Mouse (Mus musculus): ENCODE results near the gene Madcam1. TPM values are rescaled to one million over a fixed set of nuclear protein-coding genes. Genes with fewer than 3 reads are reported as not detected.
A peak's percentile ranks its signal among the peaks of the same experiment; 100 is the strongest.

Gene Madcam1
- polyA plus RNA-seq, 1 experiment from 2014 or later, result 8.5 TPM

- no peak overlapping the region for H3K27ac ChIP-seq (replicated peaks; ENCODE audit: low read depth, low read length)
- H3K36me3 ChIP-seq (ENCODE audit: control insufficient read depth, insufficient read depth, low read length), result no peaks in the 10 kb centered on the region
- no peak overlapping the region for H3K9ac ChIP-seq (ENCODE audit: low read depth, low read length)
- peaks cover 4% of the 10 kb centered on the region; the same call in 1 of the 2 replicates for H3K4me1 ChIP-seq (ENCODE audit: control insufficient read depth, insufficient read depth, low read length)
- DNase-seq (ENCODE audit: low spot score) (no peak), ATAC-seq (ENCODE audit: low read depth) (no peak)
- H3K27me3 ChIP-seq (replicated peaks; ENCODE audit: control insufficient read depth, insufficient read depth, low read length), result no peaks in the 10 kb centered on the region
- H3K9me3 ChIP-seq (ENCODE audit: control insufficient read depth, low read length), result no peaks in the 10 kb centered on the region
- H3K4me2 ChIP-seq (ENCODE audit: low read depth, low read length), result no peak overlapping the region
- H3K4me3 ChIP-seq (ENCODE audit: low read depth, low read length), result no peak overlapping the region
- whole genome bisulfite sequencing, result 75% methylated on average over 17 of the region's 17 CpGs
Measured at GRCm38 (mm10) chr10:79633006-79633777, 31.2 kb upstream of the Madcam1 start.

DNA sequence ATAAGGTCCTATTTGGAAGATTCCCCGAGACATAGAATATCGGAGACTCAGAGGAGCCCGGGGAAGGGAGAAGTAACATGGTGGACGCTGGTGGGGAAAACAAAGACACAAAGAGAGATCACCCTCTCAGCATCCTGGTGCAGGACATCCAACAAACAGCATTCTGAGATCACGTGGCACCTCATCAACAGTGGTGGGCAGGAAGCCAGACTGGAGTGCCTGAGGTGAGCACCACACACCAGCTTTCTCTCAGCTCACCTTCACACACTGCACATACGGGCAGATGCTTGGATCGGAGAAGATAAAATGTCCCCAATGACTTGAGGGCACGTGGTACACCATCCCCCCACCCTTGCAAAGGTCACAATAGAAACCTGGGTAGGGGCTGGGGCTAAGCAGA lies 28.1 kb upstream of the Madcam1 start:
- DNase-seq (ENCODE audit: low spot score) (no peak), ATAC-seq (ENCODE audit: low read depth) (no peak)
- H3K4me2 ChIP-seq (ENCODE audit: low read depth, low read length), result peak overlapping the region; percentile 91
- 0 out of 2 replicates have a peak overlapping the region, but pooled peaks have one; percentile 84 for H3K9ac ChIP-seq (ENCODE audit: low read depth, low read length)
- 0 out of 2 replicates have a peak overlapping the region, but pooled peaks have one; percentile 73 for H3K4me3 ChIP-seq (ENCODE audit: low read depth, low read length)
- no peaks in the 10 kb centered on the region for H3K9me3 ChIP-seq (ENCODE audit: control insufficient read depth, low read length)
- peaks cover 16% of the 10 kb centered on the region; the same call in 1 of the 2 replicates for H3K4me1 ChIP-seq (ENCODE audit: control insufficient read depth, insufficient read depth, low read length)
- no peak overlapping the region for H3K27ac ChIP-seq (replicated peaks; ENCODE audit: low read depth, low read length)
- WGBS, result 81% methylated on average over 8 of the region's 8 CpGs
- no peaks in the 10 kb centered on the region for H3K27me3 ChIP-seq (replicated peaks; ENCODE audit: control insufficient read depth, insufficient read depth, low read length)
- no peaks in the 10 kb centered on the region for H3K36me3 ChIP-seq (ENCODE audit: control insufficient read depth, insufficient read depth, low read length)

- WGBS, result 0% methylated on average over 28 of the region's 116 CpGs
- peak within 1 kb of the TSS; percentile 84 for H3K9ac ChIP-seq (ENCODE audit: low read depth, low read length)
- peaks cover 16% of the 10 kb centered on the region; the same call in 1 of the 2 replicates for H3K4me1 ChIP-seq (ENCODE audit: control insufficient read depth, insufficient read depth, low read length)
- H3K4me2 ChIP-seq (ENCODE audit: low read depth, low read length), result peak within 1 kb of the TSS; percentile 91
- DNase-seq (ENCODE audit: low spot score) (peak; percentile 84), ATAC-seq (ENCODE audit: low read depth) (peak; percentile 86)
- H3K27ac ChIP-seq (replicated peaks; ENCODE audit: low read depth, low read length), result peak within 1 kb of the TSS; percentile 80
- no peaks in the 10 kb centered on the region for H3K9me3 ChIP-seq (ENCODE audit: control insufficient read depth, low read length)
- H3K4me3 ChIP-seq (ENCODE audit: low read depth, low read length), result peak within 1 kb of the TSS; percentile 73
- H3K27me3 ChIP-seq (replicated peaks; ENCODE audit: control insufficient read depth, insufficient read depth, low read length), result no peaks in the 10 kb centered on the region
- no peaks in the 10 kb centered on the region for H3K36me3 ChIP-seq (ENCODE audit: control insufficient read depth, insufficient read depth, low read length)
Measured at GRCm38 (mm10) chr10:79637128-79638110, 26.9 kb upstream of the Madcam1 start, which contains the start of gene Shc2. Gene Shc2, minus strand, starts transcription at chr10:79637918.

DNA sequence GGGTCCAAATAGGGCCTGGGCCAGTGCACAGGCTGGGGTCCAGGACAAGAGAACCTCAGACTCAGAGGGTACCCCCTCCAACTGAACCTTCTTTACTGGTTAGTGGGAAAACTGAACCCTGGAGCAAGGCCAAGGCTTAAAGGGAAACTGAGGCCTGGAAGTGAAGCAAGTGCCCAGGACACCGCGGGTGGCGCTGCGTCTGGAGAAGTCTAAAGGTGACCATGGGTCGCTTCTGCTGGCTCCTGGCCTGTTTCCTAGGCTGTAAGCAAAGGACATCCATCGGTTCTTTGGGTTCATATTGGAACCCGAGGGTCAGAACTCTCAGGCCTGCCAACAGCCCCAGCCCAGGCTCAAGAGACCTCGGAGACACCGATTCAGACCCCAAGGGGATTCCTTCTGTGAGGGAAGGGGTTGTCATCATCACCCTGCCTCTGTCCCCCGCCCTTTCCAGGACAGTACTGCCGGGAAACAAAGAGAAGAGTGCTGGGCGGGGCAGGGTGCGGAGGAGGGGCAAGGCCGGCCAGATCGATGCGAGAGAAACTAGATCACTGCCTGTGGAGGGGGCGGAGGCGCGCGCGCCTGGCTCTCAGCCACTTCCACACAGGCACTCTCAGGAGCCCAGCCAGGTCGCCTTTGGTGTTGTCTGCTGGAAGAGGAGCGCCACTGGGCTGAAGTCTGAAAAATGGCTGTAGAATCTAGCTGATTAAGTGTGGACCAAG lies 25.7 kb upstream of the Madcam1 start:
- peak overlapping the region; percentile 84 for H3K9ac ChIP-seq (ENCODE audit: low read depth, low read length)
- peaks cover 16% of the 10 kb centered on the region; the same call in 1 of the 2 replicates for H3K4me1 ChIP-seq (ENCODE audit: control insufficient read depth, insufficient read depth, low read length)
- H3K27me3 ChIP-seq (replicated peaks; ENCODE audit: control insufficient read depth, insufficient read depth, low read length), result no peaks in the 10 kb centered on the region
- ATAC-seq (ENCODE audit: low read depth) (peak; percentile 70; the same call in 1 of the 2 replicates), DNase-seq (ENCODE audit: low spot score) (peak; percentile 76)
- peak overlapping the region; percentile 73 for H3K4me3 ChIP-seq (ENCODE audit: low read depth, low read length)
- peak overlapping the region; percentile 80 for H3K27ac ChIP-seq (replicated peaks; ENCODE audit: low read depth, low read length)
- H3K9me3 ChIP-seq (ENCODE audit: control insufficient read depth, low read length), result no peaks in the 10 kb centered on the region
- 7% methylated on average over 21 of the region's 23 CpGs for WGBS
- H3K4me2 ChIP-seq (ENCODE audit: low read depth, low read length), result peak overlapping the region; percentile 91
- no peaks in the 10 kb centered on the region for H3K36me3 ChIP-seq (ENCODE audit: control insufficient read depth, insufficient read depth, low read length)

DNA sequence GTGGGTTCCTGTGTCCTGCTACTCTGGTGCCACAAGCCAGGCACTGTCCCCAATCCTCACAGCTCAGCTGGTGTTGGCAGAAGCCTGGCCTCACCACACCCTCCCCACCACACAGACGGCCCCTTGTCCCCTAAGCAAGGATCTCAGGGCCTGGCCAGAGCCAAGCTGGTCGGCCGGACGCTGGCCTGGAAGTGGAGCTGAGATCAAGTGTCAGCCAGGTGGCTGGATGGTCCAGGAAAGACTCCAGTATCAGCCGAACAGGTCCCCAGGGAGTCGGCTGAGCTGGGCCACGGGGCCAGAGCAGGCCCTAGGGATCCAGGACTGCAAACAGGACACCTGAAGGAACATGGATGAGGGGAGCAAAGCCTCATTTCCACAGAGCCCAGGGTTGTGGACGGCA lies 18.6 kb upstream of the Madcam1 start, which contains the start of gene Odf3l2:
Gene Odf3l2, minus strand, starts transcription at position 28 of the 400 bp plus-strand sequence.
- ATAC-seq (ENCODE audit: low read depth) (no peak), DNase-seq (ENCODE audit: low spot score) (no peak)
- Histone ChIP-seq H3K9ac (ENCODE audit: low read depth, low read length) (no peak within 1 kb of the TSS), H3K27me3 (replicated peaks; ENCODE audit: control insufficient read depth, insufficient read depth, low read length) (no peaks in the 10 kb centered on the region), H3K4me2 (ENCODE audit: low read depth, low read length) (no peak within 1 kb of the TSS), H3K9me3 (ENCODE audit: control insufficient read depth, low read length) (no peaks in the 10 kb centered on the region), H3K36me3 (ENCODE audit: control insufficient read depth, insufficient read depth, low read length) (no peaks in the 10 kb centered on the region), H3K4me3 (ENCODE audit: low read depth, low read length) (no peak within 1 kb of the TSS), H3K4me1 (ENCODE audit: control insufficient read depth, insufficient read depth, low read length) (no peaks in the 10 kb centered on the region), H3K27ac (replicated peaks; ENCODE audit: low read depth, low read length) (no peak within 1 kb of the TSS)
- WGBS, result 53% methylated on average over 8 of the region's 8 CpGs

DNA sequence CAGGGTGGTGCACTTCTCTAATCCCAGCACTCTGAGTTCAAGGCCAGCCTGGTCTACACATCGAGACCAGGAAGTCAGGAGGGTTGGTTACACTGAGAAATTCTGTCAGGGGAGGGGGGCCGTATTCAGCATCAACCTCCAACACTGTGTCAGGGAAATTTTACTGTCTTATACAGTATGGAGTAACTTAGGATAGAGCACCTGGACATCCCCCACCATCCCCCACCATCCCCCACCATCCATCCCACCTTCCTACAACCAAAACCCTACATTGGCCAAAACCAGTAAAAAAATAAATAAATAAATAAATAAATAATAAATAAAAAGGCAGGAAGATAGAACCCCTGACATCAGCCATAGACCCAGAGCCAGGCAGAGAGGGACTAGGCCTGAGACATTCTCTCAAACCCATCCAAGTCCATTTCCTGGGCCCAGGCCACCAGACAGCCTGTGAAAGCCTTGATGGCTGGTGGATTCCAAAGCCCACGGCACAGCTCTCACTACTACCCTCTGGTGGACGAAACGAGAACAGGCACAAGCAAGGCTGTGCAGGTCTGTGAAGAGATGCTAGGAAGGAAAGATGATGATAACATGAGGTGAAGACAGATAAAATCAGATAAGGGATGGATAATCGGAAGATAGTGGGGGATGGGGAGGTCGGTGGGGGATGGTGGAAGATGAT lies 15.1 kb upstream of the Madcam1 start:
- Histone ChIP-seq H3K4me3 (ENCODE audit: low read depth, low read length) (no peak overlapping the region), H3K9ac (ENCODE audit: low read depth, low read length) (no peak overlapping the region), H3K27me3 (replicated peaks; ENCODE audit: control insufficient read depth, insufficient read depth, low read length) (no peaks in the 10 kb centered on the region), H3K4me1 (ENCODE audit: control insufficient read depth, insufficient read depth, low read length) (no peaks in the 10 kb centered on the region), H3K27ac (replicated peaks; ENCODE audit: low read depth, low read length) (no peak overlapping the region), H3K9me3 (ENCODE audit: control insufficient read depth, low read length) (no peaks in the 10 kb centered on the region), H3K4me2 (ENCODE audit: low read depth, low read length) (no peak overlapping the region), H3K36me3 (ENCODE audit: control insufficient read depth, insufficient read depth, low read length) (no peaks in the 10 kb centered on the region)
- DNase-seq (ENCODE audit: low spot score) (peak; percentile 65), ATAC-seq (ENCODE audit: low read depth) (peak; percentile 67; the same call in 1 of the 2 replicates)
- 29% methylated on average over 7 of the region's 7 CpGs for WGBS

DNA sequence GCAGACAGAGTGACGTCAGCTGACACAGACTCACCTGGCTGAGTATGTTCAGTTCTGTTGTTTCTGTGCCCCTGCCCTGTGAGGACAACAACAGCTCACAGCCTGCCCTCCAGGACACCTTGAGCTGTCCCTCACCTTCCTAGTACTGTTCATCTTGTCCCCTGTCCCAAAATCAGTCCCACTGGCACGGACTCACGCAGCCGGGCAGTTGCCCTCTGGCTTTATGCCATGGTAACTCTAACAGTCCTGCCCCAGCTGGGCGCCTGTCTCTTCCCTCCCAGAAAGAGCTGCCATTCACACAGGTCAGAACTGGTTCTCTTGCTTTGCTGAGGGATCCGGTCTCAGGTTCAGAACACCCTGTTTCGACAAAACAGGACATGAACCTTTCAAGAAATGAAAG lies 11.6 kb upstream of the Madcam1 start:
- ATAC-seq (ENCODE audit: low read depth) (no peak), DNase-seq (ENCODE audit: low spot score) (no peak)
- WGBS, result 77% methylated on average over 7 of the region's 7 CpGs
- Histone ChIP-seq H3K4me2 (ENCODE audit: low read depth, low read length) (no peak overlapping the region), H3K9ac (ENCODE audit: low read depth, low read length) (no peak overlapping the region), H3K27me3 (replicated peaks; ENCODE audit: control insufficient read depth, insufficient read depth, low read length) (no peaks in the 10 kb centered on the region), H3K4me1 (ENCODE audit: control insufficient read depth, insufficient read depth, low read length) (no peaks in the 10 kb centered on the region), H3K27ac (replicated peaks; ENCODE audit: low read depth, low read length) (no peak overlapping the region), H3K36me3 (ENCODE audit: control insufficient read depth, insufficient read depth, low read length) (no peaks in the 10 kb centered on the region), H3K4me3 (ENCODE audit: low read depth, low read length) (no peak overlapping the region), H3K9me3 (ENCODE audit: control insufficient read depth, low read length) (no peaks in the 10 kb centered on the region)
